Mouse (Mus musculus) C2C12 (cell line): ENCODE measurements at regions not wholly inside any gene's neighbourhood (a gene's known extent, or its start where the extent isn't known, plus 50 kb on each side); places are given as distances from the start of the nearest gene placed in this dataset.
A peak's percentile ranks its signal among the peaks of the same experiment; 100 is the strongest.

Experiments used
- H3K27me3 ChIP-seq: one replicate; pipeline ENCODE4 v1.6.1; 2011; ENCODE audit not compliant: control insufficient read depth, insufficient read depth, insufficient read length
- H3K36me3 ChIP-seq: one replicate; pipeline ENCODE4 v1.6.1; 2011; ENCODE audit not compliant: control insufficient read depth, insufficient read depth
- H3K4me3 ChIP-seq: one replicate; pipeline ENCODE4 v1.5.1; 2011; ENCODE audit warnings: mild to moderate bottlenecking, control low read depth; ENCODE audit not compliant: poor library complexity, insufficient read depth, severe bottlenecking
- H3K79me2 ChIP-seq: one replicate; pipeline ENCODE4 v1.6.1; 2011; ENCODE audit not compliant: control insufficient read depth, insufficient read depth
- H3K79me3 ChIP-seq: one replicate; pipeline ENCODE4 v1.6.1; 2011; ENCODE audit warnings: low read depth, control low read depth
- H3ac ChIP-seq: one replicate; pipeline ENCODE3; 2011; ENCODE audit warnings: low read depth; ENCODE audit not compliant: control insufficient read depth, insufficient read length
- CEBPB ChIP-seq: IDR thresholded peaks from one replicate; pipeline ENCODE4 v1.6.1; 2011; ENCODE audit warnings: low read depth, mild to moderate bottlenecking, control low read depth, moderate library complexity
- CTCF ChIP-seq: IDR thresholded peaks from one replicate; pipeline ENCODE4 v1.5.1; 2011; ENCODE audit not compliant: control insufficient read depth, insufficient read depth, insufficient read length
- FOSL1 ChIP-seq: IDR thresholded peaks from one replicate; pipeline ENCODE4 v1.8.0; 2011; ENCODE audit warnings: mild to moderate bottlenecking, low read length; ENCODE audit not compliant: poor library complexity, insufficient read depth, severe bottlenecking
- MAX ChIP-seq: IDR thresholded peaks from one replicate; pipeline ENCODE4 v1.6.1; 2011; ENCODE audit warnings: mild to moderate bottlenecking, control low read depth
- MYOD1 ChIP-seq: IDR thresholded peaks from one replicate; pipeline ENCODE4 v1.6.1; 2011; ENCODE audit warnings: low read depth; ENCODE audit not compliant: control insufficient read depth, insufficient read length
- MYOG ChIP-seq: IDR thresholded peaks from one replicate; pipeline ENCODE4 v1.6.1; 2011; ENCODE audit not compliant: control insufficient read depth, insufficient read length; ENCODE audit errors: extremely low read depth
- USF1 ChIP-seq: IDR thresholded peaks from one replicate; pipeline ENCODE4 v1.6.1; 2011; ENCODE audit warnings: low read depth, mild to moderate bottlenecking, control low read depth, moderate library complexity

DNA sequence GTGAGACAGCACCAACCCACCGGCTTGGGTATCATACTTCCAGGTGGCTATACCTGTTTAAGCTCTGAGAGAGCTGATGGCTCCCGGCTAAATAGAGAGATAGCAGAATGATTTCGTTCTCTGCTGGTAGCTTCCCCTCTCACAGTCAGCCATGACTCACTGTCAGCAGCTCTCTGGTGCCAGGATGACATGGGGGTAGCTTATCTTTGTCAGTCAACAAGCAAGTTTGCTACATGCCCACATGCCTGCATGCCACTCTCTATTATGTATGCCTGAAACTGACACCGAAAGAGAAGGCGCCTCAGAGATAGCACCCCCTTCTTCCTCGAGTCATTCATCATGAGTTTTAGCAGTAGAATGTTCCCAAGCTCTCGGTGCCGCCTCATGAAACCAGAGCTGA is 419.2 kb downstream of the Dmrt2 start:
- H3K27me3 ChIP-seq = no peaks in the 10 kb centered on the region
- H3K4me3 ChIP-seq = no peak overlapping the region
- no peak overlapping the region for H3ac ChIP-seq
- H3K36me3 ChIP-seq = no peaks in the 10 kb centered on the region
- TF ChIP-seq MYOD1 (no peak), CTCF (no peak), CEBPB (no peak), USF1 (no peak), FOSL1 (no peak), MAX (no peak)
- no peaks in the 10 kb centered on the region for H3K79me2 ChIP-seq
- no peaks in the 10 kb centered on the region for H3K79me3 ChIP-seq

GRCm38 (mm10) chr19:26093844-26094243 is 421.6 kb downstream of the Dmrt2 start:
- no peak overlapping the region for H3ac ChIP-seq
- H3K36me3 ChIP-seq = no peaks in the 10 kb centered on the region
- no peaks in the 10 kb centered on the region for H3K79me2 ChIP-seq
- no peaks in the 10 kb centered on the region for H3K27me3 ChIP-seq
- no peaks in the 10 kb centered on the region for H3K79me3 ChIP-seq
- TF ChIP-seq CTCF = no peak
- TF ChIP-seq USF1 = no peak
- no peak for TF ChIP-seq MYOD1
- TF ChIP-seq MAX = no peak
- TF ChIP-seq FOSL1 = no peak
- no peak for TF ChIP-seq MYOG
- TF ChIP-seq CEBPB = no peak
- no peak overlapping the region for H3K4me3 ChIP-seq

GRCm38 (mm10) chr19:26114326-26114725 is 442.1 kb downstream of the Dmrt2 start:
- no peak overlapping the region for H3K4me3 ChIP-seq
- H3ac ChIP-seq = no peak overlapping the region
- no peaks in the 10 kb centered on the region for H3K79me3 ChIP-seq
- H3K27me3 ChIP-seq = no peaks in the 10 kb centered on the region
- H3K79me2 ChIP-seq = no peaks in the 10 kb centered on the region
- TF ChIP-seq FOSL1 (no peak), CEBPB (no peak), USF1 (no peak), MAX (no peak), CTCF (no peak), MYOD1 (no peak), MYOG (no peak)
- H3K36me3 ChIP-seq = no peaks in the 10 kb centered on the region

DNA sequence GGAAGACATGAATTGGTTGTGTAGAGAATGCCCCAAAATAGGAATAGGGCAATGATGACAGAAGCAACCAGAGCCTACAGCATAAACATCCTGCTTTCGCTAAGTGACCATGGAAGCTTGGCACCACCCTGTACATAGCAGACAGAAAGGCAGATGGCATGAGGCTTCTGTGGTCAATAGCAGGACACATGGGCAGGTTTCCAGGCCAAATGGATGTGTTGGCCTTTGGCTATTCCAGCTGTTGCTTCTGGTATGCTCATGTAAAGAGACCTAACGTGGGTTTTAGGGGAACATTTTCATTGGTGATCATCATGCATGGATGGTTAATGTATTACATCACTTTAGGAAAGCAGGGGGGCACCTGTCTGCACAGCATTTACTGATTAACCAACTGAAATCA is 456.2 kb downstream of the Dmrt2 start:
- TF ChIP-seq USF1 (no peak), MYOD1 (peak; percentile 67)
- Histone ChIP-seq H3K36me3 (no peaks in the 10 kb centered on the region), H3K79me2 (no peaks in the 10 kb centered on the region), H3K79me3 (no peaks in the 10 kb centered on the region), H3K27me3 (no peaks in the 10 kb centered on the region), H3ac (no peak overlapping the region), H3K4me3 (no peak overlapping the region)

DNA sequence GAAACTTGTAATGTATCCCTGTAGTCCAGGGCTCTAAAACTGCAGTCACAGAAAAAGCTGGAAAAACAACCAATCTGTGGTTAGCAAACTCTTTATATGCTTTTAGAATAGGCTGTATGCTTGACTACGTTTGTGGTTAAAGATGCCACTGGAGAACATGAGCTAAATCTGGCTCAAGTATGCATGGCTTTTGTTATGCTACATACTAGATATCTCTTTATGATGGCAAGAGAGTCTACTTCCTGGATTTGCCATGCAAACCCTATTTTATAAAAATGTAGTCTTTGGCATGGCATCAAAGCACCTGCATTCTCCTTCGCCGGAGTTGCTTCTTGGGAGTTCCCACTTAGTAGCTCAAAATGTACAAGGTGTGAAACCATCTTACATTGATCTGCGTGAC is 462.2 kb downstream of the Dmrt2 start:
- no peaks in the 10 kb centered on the region for H3K27me3 ChIP-seq
- TF ChIP-seq USF1 = no peak
- TF ChIP-seq MAX = no peak
- no peak for TF ChIP-seq CEBPB
- no peak for TF ChIP-seq CTCF
- no peaks in the 10 kb centered on the region for H3K79me2 ChIP-seq
- no peaks in the 10 kb centered on the region for H3K36me3 ChIP-seq
- H3ac ChIP-seq = no peak overlapping the region
- H3K79me3 ChIP-seq = no peaks in the 10 kb centered on the region
- H3K4me3 ChIP-seq = no peak overlapping the region

DNA sequence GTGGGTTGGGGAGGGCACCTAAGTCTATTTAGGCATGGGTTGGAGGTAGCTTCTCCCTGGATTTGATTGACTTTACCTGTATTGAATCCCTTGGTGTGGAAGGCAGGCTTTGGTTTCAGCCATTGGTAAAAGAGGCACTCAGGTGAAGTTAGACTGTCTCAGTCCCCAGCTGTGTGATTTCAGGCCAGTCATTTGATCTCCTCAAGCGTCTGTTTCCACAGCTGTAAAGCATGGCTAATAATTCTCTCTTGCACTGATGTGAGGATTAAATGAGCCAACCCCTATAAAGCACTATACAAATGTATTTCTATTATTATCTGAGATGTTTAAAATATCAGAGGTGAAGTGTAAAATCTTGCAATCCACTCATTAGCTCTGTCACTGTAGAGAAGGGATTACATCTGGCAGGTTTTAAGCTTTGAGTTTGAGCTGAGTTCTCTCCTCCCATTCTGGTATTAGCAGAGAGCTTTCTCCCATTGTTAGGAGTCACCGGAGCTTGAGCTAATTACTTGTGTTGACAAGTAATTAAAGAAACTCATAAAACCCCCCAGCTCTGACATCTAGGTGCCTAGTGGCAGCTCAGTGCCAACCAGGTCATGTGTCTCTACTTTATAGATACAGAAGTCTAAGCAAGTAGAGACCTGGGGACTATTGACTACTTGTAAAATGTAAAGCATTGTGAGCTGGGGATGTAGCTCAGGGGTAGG is 463.3 kb downstream of the Dmrt2 start:
- no peaks in the 10 kb centered on the region for H3K79me3 ChIP-seq
- no peaks in the 10 kb centered on the region for H3K27me3 ChIP-seq
- no peaks in the 10 kb centered on the region for H3K79me2 ChIP-seq
- TF ChIP-seq FOSL1 = no peak
- H3K4me3 ChIP-seq = no peak overlapping the region
- no peaks in the 10 kb centered on the region for H3K36me3 ChIP-seq
- H3ac ChIP-seq = no peak overlapping the region
